Mouse (Mus musculus) ovary, postnatal 14 days (tissue): ENCODE data around the gene Cacnb2.

Source experiments
- DNase-seq: peaks from one replicate; pipeline ENCODE4 v3.0.0; 2022; ENCODE audit warnings: low spot score

Gene Cacnb2

DNA sequence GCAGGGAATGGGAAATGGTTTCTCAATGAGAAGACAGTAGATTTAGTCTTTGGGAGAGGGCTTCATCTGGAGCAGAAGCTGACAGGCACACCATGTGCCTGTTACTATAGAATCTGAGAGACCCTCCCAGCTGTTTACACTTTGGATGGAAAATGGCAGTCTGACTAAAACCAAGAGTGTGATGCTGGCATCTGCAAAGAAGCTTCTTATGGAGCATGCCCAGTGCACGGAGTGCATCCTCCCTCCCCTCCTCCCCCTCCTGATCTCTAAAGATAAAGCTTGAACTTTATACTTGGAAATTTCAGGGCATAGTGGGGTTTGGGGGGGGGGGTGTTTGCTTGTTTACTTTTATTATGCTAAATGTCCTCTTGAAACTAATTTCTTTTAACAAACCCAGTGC is 270.2 kb downstream of the Cacnb2 start:
- no peak for DNase-seq

DNA sequence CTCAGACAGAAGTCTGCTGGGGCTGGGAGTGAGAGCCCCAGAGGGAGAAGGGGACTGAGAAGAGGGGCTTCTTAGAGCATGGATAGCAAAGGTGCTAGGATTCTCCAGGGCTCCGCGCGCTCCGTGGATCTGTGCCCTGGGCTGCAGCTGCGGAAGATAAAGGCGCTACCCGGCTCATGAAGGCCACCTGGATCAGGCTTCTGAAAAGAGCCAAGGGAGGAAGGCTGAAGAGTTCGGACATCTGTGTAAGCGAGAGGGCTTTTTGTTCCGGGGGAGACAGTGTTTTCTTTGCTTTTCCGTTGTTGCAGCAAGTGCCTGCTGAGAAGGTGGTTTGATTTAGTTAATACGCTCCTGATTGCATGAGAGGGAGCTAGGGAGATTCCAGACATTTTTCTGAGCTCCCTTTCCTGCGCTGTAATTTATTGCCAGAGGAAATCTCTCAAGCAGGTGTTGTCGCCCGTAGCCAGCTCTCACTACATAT is 270.9 kb downstream of the Cacnb2 start:
- no peak for DNase-seq

DNA sequence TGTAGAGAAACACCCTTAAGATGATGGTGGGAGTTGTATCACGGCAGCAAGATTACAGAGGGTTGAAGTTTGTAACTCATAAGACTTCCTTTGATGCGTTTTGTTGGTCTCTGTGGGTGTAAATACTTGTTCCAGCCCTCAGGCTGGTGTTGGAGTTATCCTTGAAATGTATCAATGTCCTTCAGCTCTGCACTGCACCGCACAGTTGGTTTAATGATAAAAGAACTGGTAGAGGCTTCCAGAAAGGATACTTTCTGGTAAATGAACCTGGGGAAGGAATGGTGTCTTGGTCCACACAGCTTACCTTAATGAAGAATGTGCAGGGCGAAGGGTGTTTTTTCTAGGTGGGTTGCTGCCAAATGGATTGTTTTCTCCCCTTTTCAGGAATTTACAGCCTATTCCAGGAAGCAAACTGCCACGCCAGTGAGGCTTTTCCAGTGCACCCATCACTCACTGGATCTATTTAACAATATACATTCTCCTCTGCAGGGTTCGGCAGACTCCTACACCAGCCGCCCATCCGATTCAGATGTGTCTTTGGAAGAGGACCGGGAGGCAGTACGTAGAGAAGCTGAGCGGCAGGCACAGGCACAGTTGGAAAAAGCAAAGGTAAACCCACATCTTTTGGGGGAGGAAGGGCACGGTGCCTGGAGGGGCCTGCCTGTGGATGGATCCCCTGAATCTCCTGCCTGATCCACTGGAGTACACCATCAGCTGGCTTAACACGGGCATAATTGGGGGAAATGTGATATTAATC is 271.6 kb downstream of the Cacnb2 start:
- DNase-seq, result no peak

DNA sequence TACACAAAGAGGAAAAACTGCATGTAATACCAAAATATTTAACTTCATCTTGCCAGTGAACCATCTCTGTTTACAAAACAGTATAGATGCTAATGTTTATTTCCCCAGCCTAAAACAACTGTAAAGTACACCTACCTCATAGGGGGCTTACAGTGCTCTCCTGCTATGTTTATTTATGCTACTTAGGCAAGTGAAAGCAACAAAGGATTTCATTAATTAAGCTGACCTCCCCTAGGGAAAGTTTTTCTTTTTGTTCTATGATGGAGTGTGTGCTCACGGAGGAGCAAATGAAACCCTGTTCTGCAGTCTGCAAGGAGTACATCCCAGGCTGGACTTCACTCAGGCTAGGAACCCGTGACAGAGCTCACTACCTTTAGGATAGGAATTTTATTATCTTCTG is 272.2 kb downstream of the Cacnb2 start:
- DNase-seq, result no peak

DNA sequence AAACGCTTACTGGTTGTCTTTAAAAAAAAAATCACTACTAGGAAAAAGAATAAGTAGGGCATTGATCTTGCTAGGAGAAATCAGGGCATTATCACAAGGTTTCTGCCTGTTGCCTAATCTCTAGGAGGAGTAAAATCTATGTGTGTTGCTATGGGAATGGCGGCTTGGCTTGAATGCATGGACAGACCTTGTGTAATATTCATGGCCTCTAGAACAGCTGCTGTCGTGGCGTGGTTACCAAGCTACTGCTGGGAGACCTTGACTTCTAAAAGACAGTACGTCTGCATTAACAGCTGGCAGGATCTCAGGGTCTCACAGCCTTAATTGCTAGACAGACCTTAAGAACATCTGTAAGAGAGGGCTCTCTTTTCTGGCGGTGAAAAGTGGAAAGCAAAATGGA is 272.7 kb downstream of the Cacnb2 start:
- DNase-seq, result no peak

DNA sequence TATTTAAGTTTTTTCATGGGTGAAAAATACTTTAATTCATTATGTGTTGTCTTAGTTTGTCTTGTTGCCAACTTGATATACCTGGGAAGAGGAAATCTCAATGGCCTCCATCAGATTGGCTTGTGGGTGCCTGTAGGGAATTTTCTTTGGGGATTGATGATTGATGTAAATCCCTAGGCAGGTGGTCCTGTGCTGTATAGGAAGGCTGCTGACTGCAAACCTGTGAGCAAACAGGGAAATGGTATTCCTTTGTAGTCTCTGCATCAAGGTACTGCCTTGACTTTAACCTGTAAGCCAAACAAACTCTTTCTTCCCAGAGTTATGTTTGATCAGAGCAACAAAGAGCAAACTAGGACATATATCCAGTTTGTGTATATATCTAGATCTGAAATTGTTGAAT is 276.1 kb downstream of the Cacnb2 start:
- no peak for DNase-seq

DNA sequence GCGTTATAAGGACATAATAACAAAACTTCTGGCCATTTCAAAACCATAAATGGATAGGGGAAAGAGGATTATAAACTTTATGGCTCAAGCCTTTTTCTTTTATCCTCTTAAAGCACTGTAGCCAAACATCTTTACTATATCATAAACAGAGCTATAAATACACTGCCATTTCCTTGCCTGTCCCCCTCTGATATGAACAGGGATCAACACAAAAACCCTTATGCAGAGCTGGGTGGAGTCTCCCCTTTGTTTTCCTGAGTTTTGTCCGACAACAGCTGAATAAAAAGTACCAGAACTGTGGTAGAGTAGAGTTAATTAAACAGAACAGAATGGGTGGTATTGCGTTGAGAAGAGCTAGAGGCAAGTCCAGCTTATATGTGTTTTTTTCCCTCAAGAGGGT is 280.6 kb downstream of the Cacnb2 start:
- no peak for DNase-seq

DNA sequence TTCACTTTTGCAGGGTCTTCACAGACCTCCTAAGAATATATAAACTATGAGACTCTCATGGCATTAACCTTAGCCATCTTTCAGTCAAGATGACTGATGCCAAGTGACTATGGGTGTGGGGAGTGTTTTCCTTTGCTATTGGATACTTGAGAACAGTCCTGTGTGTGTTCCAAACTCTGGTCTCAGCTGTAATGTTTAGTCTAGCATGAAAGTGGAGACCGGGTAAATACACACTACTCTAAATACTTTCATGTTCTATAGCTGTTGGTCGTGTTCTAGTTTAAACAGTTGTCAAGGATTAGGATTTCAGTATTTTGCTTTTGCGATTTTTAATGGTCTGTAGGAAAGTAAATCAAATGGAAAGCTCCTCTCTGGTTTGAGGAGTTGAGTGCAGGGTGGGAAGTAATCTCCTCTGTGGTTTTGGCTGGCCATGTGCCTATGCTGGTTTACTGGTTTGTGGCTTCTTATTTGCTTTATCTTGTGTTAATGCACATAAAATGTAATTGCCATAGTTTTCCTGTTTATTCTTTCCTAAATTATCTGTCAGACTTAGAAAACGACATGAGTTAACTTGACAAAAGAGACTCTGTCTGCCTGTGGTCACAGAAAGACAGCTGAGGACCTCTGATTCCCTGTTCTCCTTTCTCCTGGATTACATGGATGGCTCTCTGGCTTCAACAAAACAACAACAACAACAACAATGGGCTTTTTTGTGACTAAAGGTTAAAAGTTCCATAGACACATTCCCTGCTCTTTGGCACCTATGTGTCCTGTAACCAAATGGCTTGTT is 285.7 kb downstream of the Cacnb2 start:
- DNase-seq, result no peak

DNA sequence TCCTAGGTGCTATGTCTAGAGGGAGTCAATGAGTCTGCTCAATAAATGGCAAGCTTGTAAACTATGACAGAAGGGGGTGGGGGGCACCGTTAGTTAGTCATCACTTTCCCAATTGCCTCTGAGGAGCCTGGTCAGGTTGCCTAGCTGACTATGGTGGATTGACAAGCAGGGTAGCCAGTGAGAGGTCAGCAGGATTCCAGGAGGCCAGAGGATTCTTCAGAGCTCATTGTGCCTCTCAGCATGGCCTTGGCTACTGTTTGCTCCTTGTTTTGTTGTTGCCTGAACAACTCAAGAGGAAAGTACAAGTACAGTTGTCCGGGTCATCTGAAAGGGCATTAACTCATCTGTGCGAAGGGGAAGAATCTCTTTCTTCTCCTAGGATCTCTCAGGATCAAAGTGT is 300.9 kb downstream of the Cacnb2 start:
- no peak for DNase-seq

DNA sequence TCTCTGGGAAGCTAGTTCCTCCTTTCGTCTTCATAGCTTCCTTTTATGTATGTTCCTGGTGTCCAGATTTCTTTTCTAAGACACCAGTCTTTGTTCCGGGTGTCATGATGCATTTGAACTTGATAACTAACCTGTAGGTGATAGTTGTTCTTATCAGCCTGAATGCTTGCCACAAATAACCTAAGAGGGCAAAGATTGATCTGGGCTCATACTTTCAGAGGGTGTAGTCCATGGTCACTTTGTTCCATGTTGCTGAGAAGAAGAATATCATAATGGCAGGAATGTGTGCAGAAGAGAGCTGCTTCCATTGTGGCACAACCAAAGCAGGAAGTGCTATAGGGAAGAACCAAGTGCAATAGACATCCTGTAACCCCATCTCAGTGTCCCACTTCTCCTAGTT is 302.0 kb downstream of the Cacnb2 start:
- no peak for DNase-seq

DNA sequence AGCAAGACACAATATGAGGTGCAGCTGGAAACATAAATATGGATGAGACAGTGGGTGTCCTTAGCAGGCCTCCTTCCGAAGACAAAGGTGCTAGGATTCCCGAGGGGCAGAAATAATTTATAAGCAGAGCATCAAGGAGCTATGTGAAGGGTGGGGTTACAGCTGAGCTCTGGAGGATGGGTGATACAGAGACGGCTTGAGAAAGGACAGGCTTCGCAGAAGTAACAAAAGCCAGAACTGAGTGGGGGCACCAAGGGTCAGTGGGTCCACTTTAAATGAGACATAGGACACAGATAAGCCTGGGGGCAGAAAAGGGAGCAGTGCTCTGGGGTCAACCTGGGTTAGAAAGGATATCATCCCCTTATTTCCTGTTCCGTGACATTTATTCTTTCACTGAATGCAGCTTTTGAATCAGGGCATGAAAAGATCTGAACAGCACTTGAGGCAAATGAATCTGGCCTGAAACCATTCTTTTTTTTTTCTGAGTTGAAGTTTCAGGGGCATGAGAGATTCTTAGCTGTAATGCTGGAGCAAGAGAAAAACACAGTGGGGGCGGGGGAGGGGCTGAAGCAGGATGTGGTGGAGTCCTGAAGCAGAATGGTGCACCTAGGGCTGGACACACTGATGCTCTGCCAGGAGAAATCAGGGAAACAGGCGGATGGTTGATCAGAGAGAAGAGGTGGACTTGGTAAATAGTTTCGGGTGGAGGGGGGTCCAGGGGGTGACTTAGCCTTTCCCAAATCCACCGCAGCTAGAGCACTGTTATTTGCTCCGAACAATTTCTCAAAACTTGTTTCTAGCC is 304.4 kb downstream of the Cacnb2 start:
- DNase-seq, result no peak

DNA sequence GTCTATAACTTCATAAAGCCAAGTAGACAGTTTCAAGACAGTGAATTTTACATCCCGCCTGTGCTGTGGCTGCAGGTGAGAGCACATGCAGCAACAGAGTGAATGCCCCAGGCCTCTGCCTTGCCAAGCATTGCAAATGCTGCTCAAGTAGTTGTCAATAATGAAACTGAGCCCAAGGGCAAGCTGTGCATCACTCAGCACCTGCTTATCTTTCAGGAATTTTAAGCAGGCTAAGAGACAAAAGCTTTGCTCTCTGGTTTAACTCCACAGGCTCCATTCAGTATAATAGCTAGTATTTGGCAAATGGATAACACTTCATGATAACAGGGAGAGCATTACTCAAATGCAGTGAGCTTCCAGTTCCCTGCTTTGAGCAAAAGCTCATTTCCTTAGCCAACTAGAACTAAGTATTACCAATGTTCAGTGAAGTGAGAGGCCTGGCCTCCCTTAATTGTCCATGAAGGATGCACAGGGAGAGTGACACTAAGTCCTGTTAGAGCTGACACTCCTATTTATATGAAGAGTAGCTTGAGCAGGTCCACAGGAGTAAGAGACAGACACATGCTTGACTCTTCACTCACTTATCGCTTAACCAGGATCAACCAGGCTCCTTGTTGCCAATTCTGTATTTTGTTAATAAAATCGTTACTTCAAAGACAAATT is 314.8 kb downstream of the Cacnb2 start:
- DNase-seq, result no peak

DNA sequence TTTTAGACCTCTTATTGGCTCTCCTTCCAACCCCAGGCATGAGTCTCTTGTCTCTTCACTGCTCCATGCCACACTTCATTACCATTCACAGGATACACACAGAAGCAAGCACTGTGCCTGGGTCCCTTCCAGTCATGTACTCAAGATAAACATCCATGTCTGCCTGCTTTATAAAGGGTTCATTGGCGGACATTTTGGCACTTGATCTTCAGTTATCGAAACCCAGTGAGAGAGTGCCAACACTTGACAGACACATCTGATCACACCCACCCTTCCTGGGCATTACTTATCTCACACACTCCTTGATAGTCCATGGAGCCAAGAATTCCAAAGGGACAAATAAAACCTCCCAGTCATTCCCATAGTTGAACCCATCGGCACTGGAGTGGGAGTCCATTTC is 327.0 kb downstream of the Cacnb2 start:
- DNase-seq, result no peak

DNA sequence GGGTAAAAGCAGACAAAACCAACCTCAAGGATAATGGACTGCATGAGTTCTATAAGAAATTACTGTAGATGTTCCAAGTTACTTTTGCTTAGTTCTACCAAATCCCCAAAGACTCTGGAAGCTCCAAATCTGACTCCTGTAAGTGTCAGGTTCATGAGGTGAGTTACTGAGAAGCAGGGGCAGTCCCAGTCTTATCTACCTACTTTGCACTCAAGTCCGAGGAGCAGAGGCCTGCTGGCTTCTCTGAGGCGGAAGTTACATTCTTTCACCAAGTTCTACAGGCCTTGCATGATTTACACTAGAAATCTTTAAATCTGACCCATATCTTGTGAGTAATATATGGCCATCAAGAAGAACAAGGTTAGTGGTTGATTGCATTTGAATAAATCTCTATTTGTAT is 329.1 kb downstream of the Cacnb2 start:
- no peak for DNase-seq

DNA sequence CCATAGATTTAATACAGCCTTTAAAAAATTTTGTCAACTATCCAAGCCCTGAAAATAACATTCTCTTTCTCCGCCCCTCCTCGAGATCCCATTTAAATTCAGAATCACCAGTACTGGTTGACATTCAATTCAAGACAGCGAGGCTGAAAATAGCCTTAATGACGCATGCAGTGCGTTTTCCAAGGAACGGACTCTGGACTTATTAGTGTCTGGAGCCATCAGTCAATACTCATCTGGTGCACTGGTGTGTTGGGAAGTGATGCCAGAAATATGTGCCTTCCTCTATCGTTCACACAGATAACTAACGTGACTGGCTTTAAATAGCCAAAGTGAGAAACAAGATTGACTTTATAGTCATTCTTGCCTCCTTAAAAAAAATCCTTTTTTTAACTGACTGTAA is 333.6 kb downstream of the Cacnb2 start:
- DNase-seq, result no peak

DNA sequence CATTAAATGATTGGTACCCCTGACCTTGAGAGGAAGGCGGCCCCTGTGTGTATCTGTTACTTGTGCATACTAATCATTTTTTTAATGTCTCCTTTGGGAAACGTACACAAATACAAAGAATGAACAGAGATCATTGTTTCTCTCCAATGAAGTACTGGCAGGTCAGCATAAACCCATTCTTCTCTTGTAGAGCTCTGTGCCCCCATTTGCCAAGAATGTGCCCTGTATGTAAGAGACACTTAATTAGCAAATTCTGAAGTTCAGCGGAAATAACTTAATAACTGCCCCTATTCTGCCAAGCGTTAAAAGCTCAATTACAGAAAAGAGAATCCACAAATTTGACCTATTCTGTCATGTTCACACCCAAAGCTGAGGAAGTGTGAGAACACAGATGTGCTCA is 339.4 kb downstream of the Cacnb2 start:
- DNase-seq, result no peak

DNA sequence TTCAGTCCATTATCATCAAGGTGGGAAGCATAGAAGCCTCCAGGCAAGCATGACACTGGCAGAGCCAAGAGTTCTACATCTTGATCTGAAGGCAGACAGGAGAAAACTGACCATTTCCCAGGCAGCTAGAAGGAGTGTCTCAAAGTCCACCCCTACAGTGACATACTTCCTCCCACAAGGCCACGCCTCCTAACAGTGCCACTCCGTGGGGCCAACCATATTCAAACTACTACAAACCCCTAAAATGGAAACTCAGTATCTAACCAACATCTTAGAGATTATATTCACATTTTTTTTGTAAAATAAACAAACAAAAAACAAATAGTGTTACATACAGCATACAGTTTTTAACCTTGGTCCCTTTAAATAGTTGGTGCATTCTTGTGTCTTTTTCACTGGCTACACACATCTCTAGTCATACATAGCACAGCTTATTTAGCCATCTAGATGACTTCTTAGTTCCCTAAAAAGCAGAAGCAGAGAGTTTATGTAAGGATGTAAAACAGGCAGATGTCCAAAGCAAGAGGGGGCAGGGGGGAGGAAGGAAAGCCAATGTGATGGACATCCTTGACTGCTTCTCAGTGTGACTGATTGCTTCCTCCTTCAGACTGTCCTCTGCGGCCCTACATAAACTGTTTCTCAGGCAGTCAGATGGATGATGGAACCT is 340.9 kb downstream of the Cacnb2 start:
- DNase-seq, result no peak

DNA sequence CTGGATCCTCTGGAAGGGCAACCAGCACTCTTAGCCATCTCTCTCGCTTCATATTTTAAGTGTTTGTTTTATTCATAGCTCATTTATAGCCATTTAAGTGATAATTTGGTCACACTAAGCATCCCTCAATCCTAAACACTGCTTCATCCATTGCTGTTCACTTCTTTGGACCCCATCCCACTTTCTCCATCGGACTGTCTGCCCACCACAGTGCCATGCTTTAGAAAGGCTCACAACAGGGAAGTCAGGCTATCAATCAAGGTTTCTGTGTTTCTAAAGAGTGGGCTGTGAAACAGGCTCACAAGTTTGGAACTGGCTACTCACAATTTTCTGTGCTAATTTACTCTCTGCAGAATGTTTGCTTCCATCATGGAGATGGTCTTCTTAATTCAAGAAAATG is 350.2 kb downstream of the Cacnb2 start:
- no peak for DNase-seq

DNA sequence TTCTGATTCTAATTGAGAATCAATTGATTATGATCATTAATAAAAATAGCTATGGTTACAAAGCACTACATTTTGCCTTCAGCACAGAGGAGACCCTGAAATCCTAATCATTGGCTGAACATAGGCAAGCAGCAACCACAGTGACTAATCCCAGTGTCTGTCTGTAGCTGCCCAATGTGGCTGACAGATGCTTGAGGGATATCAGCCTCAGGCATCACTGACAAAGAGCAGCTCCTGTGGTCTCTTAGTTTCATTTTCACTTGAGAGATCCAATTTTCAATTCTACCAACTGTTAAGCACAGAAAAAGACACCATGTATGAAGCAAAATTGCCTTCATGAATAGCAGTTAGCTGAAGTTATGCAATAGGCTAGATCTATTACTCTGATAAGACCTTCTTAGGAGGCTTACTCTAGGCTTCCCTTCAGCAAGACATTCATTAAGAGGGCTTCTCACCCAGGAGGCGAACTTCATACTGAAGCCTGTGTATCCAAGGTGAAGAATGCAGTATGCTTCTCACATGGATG is 358.1 kb downstream of the Cacnb2 start:
- DNase-seq, result no peak

DNA sequence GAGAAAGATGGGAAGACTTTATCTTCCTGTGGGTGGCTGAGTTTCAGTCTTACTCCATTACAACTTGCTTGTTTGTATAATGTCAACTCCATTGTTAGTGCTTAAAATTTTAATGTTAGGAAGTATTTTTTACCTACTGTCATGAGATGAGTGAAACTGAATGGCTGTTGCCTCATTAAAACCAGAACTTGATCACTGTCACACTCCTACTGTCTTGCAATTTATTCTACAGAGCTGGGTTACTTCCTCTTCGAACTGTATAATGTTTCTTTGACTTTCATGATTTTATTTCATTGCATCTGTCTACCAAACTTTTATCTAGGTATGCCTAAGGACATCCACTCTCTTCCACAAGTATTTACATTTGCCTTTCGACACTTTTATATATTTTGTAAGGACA is 358.6 kb downstream of the Cacnb2 start:
- no peak for DNase-seq

DNA sequence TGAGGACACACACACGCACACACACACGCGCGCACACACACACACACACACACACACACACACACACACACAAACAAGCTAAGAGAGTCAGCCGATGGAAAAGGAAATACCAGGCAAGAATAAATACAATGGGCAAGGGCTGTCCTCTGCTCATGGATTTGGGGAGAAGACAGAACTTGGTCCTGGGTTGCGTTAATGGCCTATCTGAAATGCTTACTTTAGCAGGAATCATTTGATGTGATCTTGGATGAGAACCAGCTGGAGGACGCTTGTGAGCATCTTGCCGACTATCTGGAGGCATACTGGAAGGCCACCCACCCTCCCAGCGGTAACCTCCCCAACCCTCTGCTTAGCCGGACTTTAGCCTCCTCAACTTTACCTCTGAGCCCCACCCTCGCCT is 381.1 kb downstream of the Cacnb2 start:
- no peak for DNase-seq
